Mouse (Mus musculus) lung, postnatal 0 days (tissue): ENCODE data around the gene Pkdrej. TPM values are rescaled to one million over a fixed set of nuclear protein-coding genes. Genes with fewer than 3 reads are reported as not detected.
A peak's percentile ranks its signal among the peaks of the same experiment; 100 is the strongest.

ENCODE experiments used
- ATAC-seq: fragments of 200-750 bp; cut with Nextera tagmentation; 2 replicates; pipeline ENCODE4 v1.8.0; 2017; ENCODE audit warnings: moderate library complexity
- DNase-seq: peaks from one replicate; pipeline ENCODE4 v3.0.0-alpha.2; 2016; ENCODE audit warnings: low spot score
- H3K27ac ChIP-seq: fragments of 300-500 bp; sonication (generic); 2 replicates; pipeline ENCODE4 v1.5.1; 2014; ENCODE audit warnings: antibody characterized with exemption, mild to moderate bottlenecking, low read length, mixed read lengths
- H3K27me3 ChIP-seq: fragments of 300-500 bp; sonication (generic); replicated peaks from 2 replicates; pipeline ENCODE4 v1.6.1; 2014; ENCODE audit warnings: low read length, mixed read lengths; ENCODE audit not compliant: insufficient read depth
- H3K36me3 ChIP-seq: fragments of 300-500 bp; sonication (generic); 2 replicates; pipeline ENCODE4 v1.6.1; 2014; ENCODE audit warnings: low read length, mixed read lengths; ENCODE audit not compliant: insufficient read depth
- H3K4me1 ChIP-seq: fragments of 300-500 bp; sonication (generic); 2 replicates; pipeline ENCODE4 v1.6.1; 2014; ENCODE audit warnings: antibody characterized with exemption, low read depth, low read length, mixed read lengths; ENCODE audit not compliant: insufficient read depth
- H3K4me2 ChIP-seq: fragments of 300-500 bp; sonication (generic); replicated peaks from 2 replicates; pipeline ENCODE4 v1.6.1; 2014; ENCODE audit warnings: low read depth, mild to moderate bottlenecking, low read length, moderate library complexity, mixed read lengths
- H3K4me3 ChIP-seq: fragments of 300-500 bp; sonication (generic); 2 replicates; pipeline ENCODE4 v1.5.1; 2014; ENCODE audit warnings: low read depth, low read length
- H3K9ac ChIP-seq: fragments of 300-500 bp; sonication (generic); replicated peaks from 2 replicates; pipeline ENCODE4 v1.6.1; 2014; ENCODE audit warnings: low read depth, mild to moderate bottlenecking
- H3K9me3 ChIP-seq: fragments of 300-500 bp; sonication (generic); 2 replicates; pipeline ENCODE4 v1.6.1; 2016; ENCODE audit warnings: low read length, mixed read lengths
- CTCF ChIP-seq: IDR thresholded peaks from 2 replicates; pipeline ENCODE4 v1.5.1; 2016; ENCODE audit warnings: antibody characterized with exemption, mild to moderate bottlenecking
- EP300 ChIP-seq: IDR thresholded peaks from 2 replicates; pipeline ENCODE4 v1.6.1; 2016; ENCODE audit warnings: antibody characterized with exemption, mild to moderate bottlenecking, control low read depth
- WGBS: fragments of 180-500 bp; shearing (Covaris S2); extraction: QIAGEN DNeasy Blood & Tissue Kit; methylation state at CpG from one replicate; pipeline ENCODE4 v1.1.7; 2014; 5-methylcytosine and 5-hydroxymethylcytosine counted together
- polyA plus RNA-seq: library from polyadenylated mRNA; unstranded; fragments of >200 nt; fragmentation: Nextera tagmentation; extraction: Ambion mirVana; gene quantifications from 2 replicates; pipeline ENCODE4 v1.2.1, GENCODE M21; 2015

Pkdrej gene
- polyA plus RNA-seq, 1 experiment from 2014 or later = 0.08 TPM

- Histone ChIP-seq H3K27me3 (no peaks in the 10 kb centered on the region), H3K4me1 (0 out of 2 replicates have a peak, but pooled peaks cover 5% of the 10 kb centered on the region), H3K36me3 (no peaks in the 10 kb centered on the region; the same call in 1 of the 2 replicates), H3K27ac (no peak overlapping the region), H3K4me2 (no peak overlapping the region), H3K9ac (no peak overlapping the region), H3K9me3 (no peaks in the 10 kb centered on the region), H3K4me3 (no peak overlapping the region)
- TF ChIP-seq CTCF = no peak
- no peak for TF ChIP-seq EP300
- WGBS = 72% methylated on average over 4 of the region's 4 CpGs
- DNase-seq (no peak), ATAC-seq (no peak)
These were observed 14.1 kb downstream of the Pkdrej start for GRCm38 (mm10) chr15:85807404-85807803.

DNA sequence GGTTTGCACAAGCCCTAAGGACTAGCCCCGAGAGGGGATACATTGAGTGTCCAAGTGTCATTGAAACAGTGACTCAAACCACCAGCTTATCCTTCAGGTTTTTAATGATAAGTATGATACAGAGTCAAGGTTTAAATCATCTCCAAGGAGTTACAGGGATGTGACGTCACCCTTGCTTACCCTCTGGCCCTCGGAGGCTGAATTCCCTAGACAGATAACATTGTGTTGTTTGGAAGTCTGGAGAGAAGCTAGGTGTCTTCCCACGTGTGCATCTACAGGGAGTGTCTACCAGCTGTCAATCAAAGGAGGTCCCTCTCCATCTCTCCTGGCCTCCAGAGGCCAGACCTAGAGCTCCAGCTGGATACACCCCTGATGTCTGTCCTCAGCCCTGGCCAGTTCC, 14.6 kb downstream of the Pkdrej start:
- no peaks in the 10 kb centered on the region; the same call in 1 of the 2 replicates for H3K36me3 ChIP-seq
- DNase-seq = no peak
- ATAC-seq = no peak

DNA sequence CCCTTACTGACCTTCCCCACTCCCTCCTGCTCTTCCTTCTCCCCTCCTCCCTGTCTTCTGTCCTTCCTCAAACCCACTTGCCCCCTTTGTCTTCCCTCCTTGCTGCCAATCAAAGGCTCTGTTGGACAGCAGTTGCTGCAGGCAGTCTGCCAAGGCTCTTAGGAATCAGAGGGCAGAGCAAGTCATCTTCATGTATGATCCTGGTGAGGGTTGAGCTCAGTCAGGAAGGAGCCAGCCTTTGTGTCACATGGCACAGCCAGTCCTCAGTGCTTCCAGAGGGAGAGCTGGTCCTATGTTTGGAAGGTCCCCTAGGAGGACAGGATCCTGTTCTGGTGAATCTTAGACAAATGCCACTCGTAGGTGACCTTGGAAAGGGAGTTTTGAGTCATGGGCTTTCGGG, 18.6 kb downstream of the Pkdrej start:
- Histone ChIP-seq H3K9ac (no peak overlapping the region), H3K9me3 (no peaks in the 10 kb centered on the region), H3K27me3 (no peaks in the 10 kb centered on the region), H3K4me3 (no peak overlapping the region), H3K4me1 (no peaks in the 10 kb centered on the region), H3K36me3 (no peaks in the 10 kb centered on the region; the same call in 1 of the 2 replicates), H3K27ac (no peak overlapping the region), H3K4me2 (no peak overlapping the region)
- TF ChIP-seq CTCF = no peak
- no peak for TF ChIP-seq EP300
- no peak for DNase-seq
- ATAC-seq = no peak
- WGBS = 80% methylated on average over 2 of the region's 2 CpGs

More for the DNA sequence above, 14.6 kb downstream of the Pkdrej start:
- Histone ChIP-seq H3K9me3 (no peaks in the 10 kb centered on the region), H3K4me2 (no peak overlapping the region), H3K27ac (no peak overlapping the region), H3K4me1 (0 out of 2 replicates have a peak, but pooled peaks cover 5% of the 10 kb centered on the region), H3K4me3 (no peak overlapping the region), H3K27me3 (no peaks in the 10 kb centered on the region), H3K9ac (no peak overlapping the region)
- TF ChIP-seq CTCF (no peak), EP300 (no peak)
- WGBS = 64% methylated on average over 4 of the region's 4 CpGs

DNA sequence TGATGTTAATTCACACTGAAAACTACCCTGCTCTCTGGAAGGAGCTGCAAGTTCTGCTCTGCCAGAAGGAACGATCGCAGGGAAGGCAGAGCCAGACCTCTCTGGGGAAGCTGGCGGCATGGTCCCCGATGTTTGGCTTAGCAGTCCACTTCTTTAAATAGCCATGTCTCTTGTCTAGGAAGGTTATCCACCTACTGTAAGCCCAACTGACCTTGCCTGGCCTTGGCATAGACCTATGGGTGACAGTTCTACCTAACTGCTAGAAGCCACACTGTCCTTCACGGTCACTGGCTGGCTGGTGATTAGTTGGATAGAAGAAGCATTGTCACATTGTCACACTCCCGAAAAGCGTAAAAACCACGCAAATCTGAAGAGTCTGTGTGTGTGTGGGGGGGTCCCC, 22.9 kb downstream of the Pkdrej start:
- no peak for TF ChIP-seq EP300
- no peaks in the 10 kb centered on the region for H3K27me3 ChIP-seq
- no peak overlapping the region for H3K27ac ChIP-seq
- ATAC-seq (no peak), DNase-seq (no peak)
- no peak overlapping the region for H3K9ac ChIP-seq
- H3K36me3 ChIP-seq = no peaks in the 10 kb centered on the region
- 94% methylated on average over 8 of the region's 8 CpGs for WGBS
- H3K4me1 ChIP-seq = no peaks in the 10 kb centered on the region
- no peak overlapping the region for H3K4me3 ChIP-seq
- no peak overlapping the region for H3K4me2 ChIP-seq
- H3K9me3 ChIP-seq = no peaks in the 10 kb centered on the region

- Histone ChIP-seq H3K9ac (no peak overlapping the region), H3K9me3 (no peaks in the 10 kb centered on the region), H3K27me3 (no peaks in the 10 kb centered on the region), H3K4me3 (no peak overlapping the region), H3K36me3 (no peaks in the 10 kb centered on the region), H3K27ac (no peak overlapping the region), H3K4me1 (no peaks in the 10 kb centered on the region), H3K4me2 (no peak overlapping the region)
- TF ChIP-seq EP300 (no peak), CTCF (no peak)
- DNase-seq = no peak
- ATAC-seq = no peak
- 74% methylated on average over 6 of the region's 6 CpGs for WGBS
These were observed 26.0 kb downstream of the Pkdrej start for GRCm38 (mm10) chr15:85795516-85795915.

- Histone ChIP-seq H3K9ac (no peak overlapping the region), H3K36me3 (no peaks in the 10 kb centered on the region), H3K27me3 (no peaks in the 10 kb centered on the region), H3K4me1 (no peaks in the 10 kb centered on the region), H3K27ac (no peak overlapping the region), H3K9me3 (no peaks in the 10 kb centered on the region), H3K4me2 (no peak overlapping the region), H3K4me3 (no peak overlapping the region)
- TF ChIP-seq CTCF (no peak), EP300 (no peak)
- 50% methylated on average over 1 of the region's 1 CpGs for WGBS
- DNase-seq = no peak
- no peak for ATAC-seq
These were observed 28.7 kb downstream of the Pkdrej start for GRCm38 (mm10) chr15:85792819-85793218.

GRCm38 (mm10) chr15:85791449-85791848, 30.1 kb downstream of the Pkdrej start:
- 46% methylated on average over 4 of the region's 4 CpGs for WGBS
- no peak overlapping the region for H3K9ac ChIP-seq
- H3K4me2 ChIP-seq = no peak overlapping the region
- H3K27me3 ChIP-seq = no peaks in the 10 kb centered on the region
- H3K4me3 ChIP-seq = no peak overlapping the region
- ATAC-seq (peak; percentile 92), DNase-seq (peak; percentile 85)
- H3K4me1 ChIP-seq = no peaks in the 10 kb centered on the region
- H3K9me3 ChIP-seq = no peaks in the 10 kb centered on the region
- H3K27ac ChIP-seq = 0 out of 2 replicates have a peak overlapping the region, but pooled peaks have one; percentile 44
- no peak for TF ChIP-seq CTCF
- TF ChIP-seq EP300 = peak; percentile 74
- H3K36me3 ChIP-seq = no peaks in the 10 kb centered on the region
